Mouse (Mus musculus): Measurements from ENCODE around the gene Cacng6.

Cacng6 gene

DNA sequence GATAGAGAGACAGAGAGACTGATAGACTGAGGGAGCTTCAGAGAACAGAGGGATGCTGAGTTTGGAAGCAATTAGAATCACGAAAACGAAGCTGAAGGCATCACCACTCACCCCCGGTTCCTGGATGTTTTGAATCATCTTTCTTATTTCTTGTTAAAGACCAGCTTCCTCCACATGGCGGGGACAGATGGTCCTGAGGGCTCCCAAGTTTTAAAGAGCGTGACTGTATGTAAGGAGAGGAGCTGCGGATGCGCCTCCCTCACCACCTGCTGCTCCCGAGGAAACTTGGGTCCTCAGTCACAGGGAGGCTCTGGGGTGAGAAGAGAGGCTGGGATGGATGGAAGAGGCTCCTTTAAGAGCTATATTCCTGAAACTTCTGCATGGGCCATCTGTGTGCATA lies 36.3 kb downstream of the Cacng6 start:
- DNase-seq (ENCODE audit: extremely low read depth, low read depth): no peak

DNA sequence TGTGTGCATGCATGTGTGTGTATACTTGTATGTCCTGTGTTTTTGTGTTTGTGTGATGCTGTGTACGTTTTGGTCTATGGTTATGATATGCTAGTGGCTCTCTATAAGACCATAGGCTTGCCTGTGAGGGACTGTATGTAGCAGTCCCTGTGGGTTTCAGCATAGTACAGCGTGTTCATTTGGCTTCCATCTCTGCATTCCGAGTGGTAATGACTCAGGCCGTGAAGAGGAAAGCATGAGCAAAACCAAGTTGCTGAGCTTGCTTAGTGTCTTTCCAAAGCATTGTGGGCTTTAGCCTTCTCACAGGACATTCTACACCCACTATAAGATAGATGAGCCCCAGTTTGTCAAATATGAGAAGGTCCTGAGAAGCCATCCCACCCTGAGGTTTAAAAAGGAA lies 39.3 kb downstream of the Cacng6 start:
- no peak for DNase-seq (ENCODE audit: extremely low read depth, low read depth)

DNA sequence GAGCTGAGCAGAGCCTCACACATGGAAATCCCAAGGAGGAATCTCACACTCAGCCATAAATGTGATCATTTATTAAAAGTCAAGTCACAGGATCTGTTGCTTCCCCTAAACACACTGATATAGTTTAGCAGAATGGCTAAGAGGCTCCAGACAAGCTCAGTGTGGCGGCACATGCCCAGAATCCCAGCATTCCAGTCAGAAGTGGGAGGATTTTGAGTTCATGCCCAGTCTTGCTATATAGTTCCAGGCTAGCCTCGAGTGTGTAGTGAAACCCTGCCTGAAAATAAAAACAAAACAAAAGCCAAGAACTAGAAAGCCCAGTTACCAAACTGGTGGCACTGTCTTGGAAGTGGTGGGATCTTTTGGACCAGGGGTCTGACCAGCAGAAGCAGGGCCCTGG lies 44.6 kb downstream of the Cacng6 start:
- DNase-seq (ENCODE audit: extremely low read depth, low read depth): no peak

DNA sequence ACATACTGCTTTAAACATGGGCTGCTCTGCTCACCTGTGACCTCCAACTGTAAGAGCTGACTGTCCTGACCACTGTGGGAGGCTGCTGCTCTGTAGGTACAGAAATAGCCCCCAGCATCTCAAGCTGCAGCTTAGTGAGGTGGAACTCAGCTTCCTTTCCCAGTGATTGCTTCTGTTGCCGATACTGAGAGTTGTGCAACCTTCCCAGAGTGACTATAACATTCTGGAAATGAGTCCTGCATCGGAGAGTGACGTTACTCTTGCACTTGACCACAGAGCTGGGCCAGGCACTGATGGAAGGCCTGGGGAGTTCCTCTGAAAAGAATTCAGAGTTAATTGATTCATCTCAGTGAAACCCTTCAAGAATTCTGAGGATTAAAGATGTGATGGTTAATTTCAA lies 48.8 kb downstream of the Cacng6 start:
- DNase-seq (ENCODE audit: extremely low read depth, low read depth): no peak

DNA sequence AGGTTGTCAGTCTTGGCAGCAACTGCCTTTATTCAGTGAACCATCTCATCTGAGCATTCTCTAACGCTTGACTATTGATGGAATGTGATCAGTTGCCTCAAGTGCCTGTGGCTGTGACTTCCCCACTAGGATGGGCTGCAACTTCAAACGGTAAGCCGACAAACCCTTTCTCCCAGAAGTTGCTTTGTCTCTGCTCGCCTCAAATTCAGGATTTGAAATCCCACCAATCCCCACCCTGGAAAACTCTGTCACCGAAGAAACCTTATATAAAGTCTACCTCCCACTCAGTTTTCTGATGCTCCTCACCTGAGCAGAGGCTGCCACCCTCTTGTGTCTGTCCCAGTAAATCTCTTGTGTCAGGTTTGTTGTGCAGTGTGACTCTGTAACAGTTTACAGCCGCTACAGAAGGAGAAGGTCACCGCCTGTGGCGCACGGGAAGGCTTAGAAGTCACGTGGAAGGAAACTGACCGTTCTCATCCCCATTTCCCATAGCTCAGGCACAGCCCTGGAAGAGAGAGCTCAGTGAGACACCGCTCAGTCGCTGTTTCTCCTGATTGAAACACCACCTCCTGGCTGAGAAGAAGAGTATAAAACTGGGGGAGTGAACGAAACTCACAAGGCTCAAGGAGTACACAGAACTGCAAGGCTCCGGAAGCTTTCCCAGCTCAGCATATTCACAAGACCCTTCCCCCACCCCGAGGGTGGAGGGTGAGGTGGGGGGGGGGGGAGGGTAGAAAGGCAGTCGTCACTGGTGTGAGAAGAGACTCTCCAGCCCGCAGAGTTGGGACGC lies 50.5 kb downstream of the Cacng6 start:
- DNase-seq (ENCODE audit: extremely low read depth, low read depth): no peak

DNA sequence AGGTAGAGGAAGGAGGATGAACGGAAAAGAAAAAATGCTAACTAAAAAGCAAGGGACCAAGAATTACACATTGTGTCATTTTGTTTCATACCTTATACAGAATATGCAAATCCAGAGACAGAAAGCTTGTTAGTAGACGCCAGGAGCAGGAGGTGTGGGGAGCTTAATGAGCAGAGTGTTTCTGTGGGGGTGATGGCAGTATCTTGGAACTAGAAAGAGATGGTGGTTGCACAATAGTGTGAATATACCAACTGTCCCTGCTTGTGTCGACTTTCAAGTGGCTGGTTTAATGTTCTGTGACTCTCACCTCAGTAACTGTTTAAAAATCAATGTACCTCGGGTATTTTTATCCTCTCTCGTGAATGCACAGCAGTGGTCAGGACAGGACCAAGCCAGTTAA lies 52.7 kb downstream of the Cacng6 start:
- DNase-seq (ENCODE audit: extremely low read depth, low read depth): no peak

DNA sequence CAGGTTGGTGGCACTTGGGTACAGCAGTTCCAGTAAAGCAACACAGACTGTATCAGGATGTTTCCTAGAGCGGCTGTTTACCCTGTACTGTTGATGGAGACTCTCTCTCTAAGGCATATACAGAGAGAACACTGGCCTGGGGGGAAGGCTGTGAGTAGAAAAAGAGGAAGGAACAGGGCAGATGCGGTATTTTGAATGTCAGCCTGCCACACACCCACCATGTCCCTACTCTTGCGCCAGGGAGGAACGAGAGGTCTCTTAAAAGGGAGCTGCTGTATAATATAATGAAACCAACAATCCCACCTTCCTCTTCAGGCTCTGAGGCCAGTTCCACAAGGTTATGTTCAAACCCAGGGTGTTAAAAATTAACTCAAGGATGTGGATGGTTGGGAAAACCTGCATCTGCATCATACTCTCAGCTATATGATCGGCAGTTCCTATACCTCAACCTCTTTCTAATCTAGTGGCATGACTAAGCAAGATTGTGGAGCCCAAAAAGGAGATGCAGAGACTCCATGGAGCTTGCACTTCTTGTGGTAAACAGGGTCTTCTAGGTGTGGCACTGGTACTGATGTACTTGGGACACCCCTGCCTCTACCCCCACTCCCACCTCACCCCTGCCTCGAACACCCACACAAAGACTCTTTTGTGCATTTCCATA lies 58.1 kb downstream of the Cacng6 start:
- DNase-seq (ENCODE audit: extremely low read depth, low read depth): peak; percentile 21
